Mouse (Mus musculus): ENCODE results near the gene Mrpl17.

Gene Mrpl17

GRCm38 (mm10) chr7:105786506-105787284, 24.2 kb downstream of the Mrpl17 start:
- no peak for DNase-seq (ENCODE audit: low spot score in 2 of 2)

- DNase-seq (ENCODE audit: low spot score in 2 of 2), result no peak
Measured at GRCm38 (mm10) chr7:105784556-105784955, 26.3 kb downstream of the Mrpl17 start.

GRCm38 (mm10) chr7:105783861-105784260, 27.0 kb downstream of the Mrpl17 start:
- DNase-seq (ENCODE audit: low spot score in 2 of 2), result no peak

GRCm38 (mm10) chr7:105778553-105779265, 32.2 kb downstream of the Mrpl17 start:
- no peak for DNase-seq (ENCODE audit: low spot score in 2 of 2)

GRCm38 (mm10) chr7:105777797-105778552, 32.9 kb downstream of the Mrpl17 start:
- DNase-seq (ENCODE audit: low spot score in 2 of 2), result no peak

- DNase-seq (ENCODE audit: low spot score in 2 of 2), result no peak
Measured at GRCm38 (mm10) chr7:105777316-105777715, 33.6 kb downstream of the Mrpl17 start.

- DNase-seq (ENCODE audit: low spot score in 2 of 2), result no peak
Measured at GRCm38 (mm10) chr7:105776026-105776425, 34.9 kb downstream of the Mrpl17 start.

GRCm38 (mm10) chr7:105774661-105775060, 36.2 kb downstream of the Mrpl17 start:
- DNase-seq (ENCODE audit: low spot score in 2 of 2), result no peak

GRCm38 (mm10) chr7:105773041-105773440, 37.9 kb downstream of the Mrpl17 start:
- DNase-seq (ENCODE audit: low spot score in 2 of 2), result no peak

- no peak for DNase-seq (ENCODE audit: low spot score in 2 of 2)
Measured at GRCm38 (mm10) chr7:105772331-105772730, 38.6 kb downstream of the Mrpl17 start.

- no peak for DNase-seq (ENCODE audit: low spot score in 2 of 2)
Measured at GRCm38 (mm10) chr7:105769959-105770358, 40.9 kb downstream of the Mrpl17 start.

- DNase-seq (ENCODE audit: low spot score in 2 of 2), result no peak
Measured at GRCm38 (mm10) chr7:105767729-105768165, 43.2 kb downstream of the Mrpl17 start.

- no peak for DNase-seq (ENCODE audit: low spot score in 2 of 2)
Measured at GRCm38 (mm10) chr7:105764331-105764730, 46.6 kb downstream of the Mrpl17 start.

GRCm38 (mm10) chr7:105762517-105763270, 48.2 kb downstream of the Mrpl17 start:
- no peak for DNase-seq (ENCODE audit: low spot score in 2 of 2)

GRCm38 (mm10) chr7:105761813-105762484, 49.0 kb downstream of the Mrpl17 start:
- DNase-seq (ENCODE audit: low spot score in 2 of 2), result no peak

GRCm38 (mm10) chr7:105753281-105753680, 57.6 kb downstream of the Mrpl17 start:
- no peak for DNase-seq (ENCODE audit: low spot score in 2 of 2)
